Mouse (Mus musculus) neural tube, embryonic 11.5 days (tissue): ENCODE data around the gene Safb. TPM values are rescaled to one million over a fixed set of nuclear protein-coding genes. Genes with fewer than 3 reads are reported as not detected.

ENCODE experiments used
- ATAC-seq: fragments of 200-750 bp; cut with Nextera tagmentation; 2 replicates; pipeline ENCODE4 v1.8.0; 2017; ENCODE audit warnings: moderate number of reproducible peaks, mild to moderate bottlenecking, moderate TSS enrichment, moderate library complexity; ENCODE audit not compliant: insufficient read depth, low FRiP score, low TSS enrichment
- DNase-seq: peaks from one replicate; pipeline ENCODE4 v3.0.0-alpha.2; 2015; ENCODE audit warnings: low spot score
- H3K27ac ChIP-seq: fragments of 300-500 bp; sonication (generic); 2 replicates; pipeline ENCODE4 v1.5.1; 2014; ENCODE audit warnings: low read depth, mild to moderate bottlenecking, low read length
- H3K27me3 ChIP-seq: fragments of 300-500 bp; sonication (generic); 2 replicates; pipeline ENCODE4 v1.6.1; 2014; ENCODE audit warnings: mild to moderate bottlenecking, low read length, mixed read lengths; ENCODE audit not compliant: control insufficient read depth, insufficient read depth
- H3K36me3 ChIP-seq: fragments of 300-500 bp; sonication (generic); 2 replicates; pipeline ENCODE4 v1.6.1; 2014; ENCODE audit warnings: mild to moderate bottlenecking, low read length, moderate library complexity, mixed read lengths; ENCODE audit not compliant: control insufficient read depth, insufficient read depth
- H3K4me1 ChIP-seq: fragments of 300-500 bp; sonication (generic); 2 replicates; pipeline ENCODE4 v1.6.1; 2014; ENCODE audit warnings: low read length, mixed read lengths; ENCODE audit not compliant: control insufficient read depth, insufficient read depth
- H3K4me2 ChIP-seq: fragments of 300-500 bp; sonication (generic); 2 replicates; pipeline ENCODE4 v1.6.1; 2014; ENCODE audit warnings: low read depth, mild to moderate bottlenecking, moderate library complexity
- H3K4me3 ChIP-seq: fragments of 300-500 bp; sonication (generic); 2 replicates; pipeline ENCODE4 v1.5.1; 2014; ENCODE audit warnings: low read depth, low read length
- H3K9ac ChIP-seq: fragments of 300-500 bp; sonication (generic); 2 replicates; pipeline ENCODE4 v1.6.1; 2014; ENCODE audit warnings: mild to moderate bottlenecking, low read length
- H3K9me3 ChIP-seq: fragments of 300-500 bp; sonication (generic); 2 replicates; pipeline ENCODE4 v1.6.1; 2016; ENCODE audit warnings: low read length; ENCODE audit not compliant: control insufficient read depth
- WGBS: fragments of 180-500 bp; shearing (Covaris S2); extraction: QIAGEN DNeasy Blood & Tissue Kit; methylation state at CpG from one replicate; pipeline ENCODE4 v1.1.7; 2014; 5-methylcytosine and 5-hydroxymethylcytosine counted together
- polyA plus RNA-seq: library from polyadenylated mRNA; unstranded; fragments of >200 nt; fragmentation: Nextera tagmentation; extraction: Ambion mirVana; gene quantifications from 2 replicates; pipeline ENCODE4 v1.2.1, GENCODE M21; 2014

The Safb gene
- 114 and 120 TPM in 2 replicates for polyA plus RNA-seq

- Histone ChIP-seq H3K36me3 (peaks cover 27% of the 10 kb centered on the region), H3K4me3 (peak within 1 kb of the TSS; percentile 97), H3K9me3 (no peaks in the 10 kb centered on the region), H3K4me2 (peak within 1 kb of the TSS; percentile 81), H3K27ac (peak within 1 kb of the TSS; percentile 90), H3K9ac (peak within 1 kb of the TSS; percentile 88), H3K27me3 (no peaks in the 10 kb centered on the region), H3K4me1 (peaks cover 30% of the 10 kb centered on the region)
- DNase-seq, result peak; percentile 100
- under 1% methylated on average over 94 of the region's 101 CpGs for WGBS
- ATAC-seq, result peak; percentile 93
Observed at GRCm38 (mm10) chr17:56584257-56585130, at the start of gene Safb, which contains the start of gene Safb2. TSS of gene Safb (plus strand) at chr17:56584825. TSS of gene Safb2 (minus strand) at chr17:56584585.

DNA sequence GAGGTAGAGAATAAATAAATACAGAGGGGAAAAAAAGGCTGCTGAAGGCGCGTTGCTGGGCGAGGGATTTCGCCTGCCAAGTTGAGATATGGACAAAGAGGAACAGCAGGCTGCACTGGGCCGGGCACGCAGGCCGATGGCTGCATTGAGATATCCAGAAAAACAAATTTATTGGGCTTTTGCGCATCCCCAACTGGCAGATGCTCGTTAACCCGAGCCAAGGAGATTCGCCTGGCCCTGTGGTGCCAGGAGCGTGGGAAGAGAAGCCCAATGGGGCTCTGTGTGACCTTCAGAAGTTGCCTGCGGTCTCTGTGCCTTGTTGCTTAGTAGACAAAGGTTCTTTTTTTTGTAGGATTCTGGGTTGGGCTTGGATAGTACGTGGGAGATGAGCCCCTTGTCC lies 48.4 kb upstream of the Safb start:
- ATAC-seq (no peak), DNase-seq (peak; percentile 9)
- no peak overlapping the region for H3K9ac ChIP-seq
- no peak overlapping the region for H3K27ac ChIP-seq
- WGBS, result 75% methylated on average over 14 of the region's 14 CpGs
- H3K4me2 ChIP-seq, result no peak overlapping the region
- H3K9me3 ChIP-seq, result no peaks in the 10 kb centered on the region
- H3K36me3 ChIP-seq, result no peaks in the 10 kb centered on the region
- no peaks in the 10 kb centered on the region for H3K27me3 ChIP-seq
- H3K4me1 ChIP-seq, result no peaks in the 10 kb centered on the region; the same call in 1 of the 2 replicates
- no peak overlapping the region for H3K4me3 ChIP-seq

DNA sequence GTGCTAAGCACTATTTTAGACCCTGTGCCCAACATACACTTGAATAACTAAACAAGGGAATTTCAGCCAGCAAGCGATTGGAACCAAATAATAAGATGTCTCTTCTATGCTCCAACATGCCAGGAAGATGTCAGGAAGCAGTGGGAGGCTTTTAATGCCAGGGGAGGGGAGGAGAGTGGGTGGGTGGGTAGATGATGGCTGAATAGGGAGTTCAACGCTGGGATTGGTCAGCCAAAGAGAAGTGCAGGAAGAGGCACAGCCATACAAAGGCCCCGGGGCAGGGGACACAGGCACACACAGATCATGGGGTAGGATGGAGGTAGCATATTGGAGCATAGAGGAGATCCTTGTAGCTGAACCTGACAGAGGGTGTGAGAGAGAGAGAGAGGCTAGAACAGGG lies 47.8 kb upstream of the Safb start:
- H3K4me1 ChIP-seq, result no peaks in the 10 kb centered on the region; the same call in 1 of the 2 replicates
- WGBS, result 64% methylated on average over 3 of the region's 3 CpGs
- ATAC-seq (no peak), DNase-seq (no peak)
- no peaks in the 10 kb centered on the region for H3K9me3 ChIP-seq
- H3K4me2 ChIP-seq, result no peak overlapping the region
- no peaks in the 10 kb centered on the region for H3K27me3 ChIP-seq
- no peaks in the 10 kb centered on the region for H3K36me3 ChIP-seq
- H3K27ac ChIP-seq, result no peak overlapping the region
- no peak overlapping the region for H3K9ac ChIP-seq
- H3K4me3 ChIP-seq, result no peak overlapping the region

- Histone ChIP-seq H3K4me3 (no peak overlapping the region), H3K4me1 (no peaks in the 10 kb centered on the region; the same call in 1 of the 2 replicates), H3K9ac (no peak overlapping the region), H3K27me3 (no peaks in the 10 kb centered on the region), H3K9me3 (no peaks in the 10 kb centered on the region), H3K4me2 (no peak overlapping the region), H3K27ac (no peak overlapping the region), H3K36me3 (no peaks in the 10 kb centered on the region)
- 18% methylated on average over 8 of the region's 8 CpGs for WGBS
- no peak for DNase-seq
- ATAC-seq, result 0 out of 2 replicates have a peak, but pooled peaks have one; percentile 24
Observed at GRCm38 (mm10) chr17:56537912-56538311, 46.7 kb upstream of the Safb start.

- no peaks in the 10 kb centered on the region; the same call in 1 of the 2 replicates for H3K4me1 ChIP-seq
- no peak for DNase-seq
- ATAC-seq, result no peak; the same call in 1 of the 2 replicates
- no peaks in the 10 kb centered on the region for H3K27me3 ChIP-seq
- 39% methylated on average over 6 of the region's 6 CpGs for WGBS
- H3K4me2 ChIP-seq, result no peak overlapping the region
- H3K27ac ChIP-seq, result no peak overlapping the region
- no peak overlapping the region for H3K4me3 ChIP-seq
- H3K9me3 ChIP-seq, result no peaks in the 10 kb centered on the region
- H3K9ac ChIP-seq, result no peak overlapping the region
- no peaks in the 10 kb centered on the region for H3K36me3 ChIP-seq
Observed at GRCm38 (mm10) chr17:56540562-56540975, 44.1 kb upstream of the Safb start.

DNA sequence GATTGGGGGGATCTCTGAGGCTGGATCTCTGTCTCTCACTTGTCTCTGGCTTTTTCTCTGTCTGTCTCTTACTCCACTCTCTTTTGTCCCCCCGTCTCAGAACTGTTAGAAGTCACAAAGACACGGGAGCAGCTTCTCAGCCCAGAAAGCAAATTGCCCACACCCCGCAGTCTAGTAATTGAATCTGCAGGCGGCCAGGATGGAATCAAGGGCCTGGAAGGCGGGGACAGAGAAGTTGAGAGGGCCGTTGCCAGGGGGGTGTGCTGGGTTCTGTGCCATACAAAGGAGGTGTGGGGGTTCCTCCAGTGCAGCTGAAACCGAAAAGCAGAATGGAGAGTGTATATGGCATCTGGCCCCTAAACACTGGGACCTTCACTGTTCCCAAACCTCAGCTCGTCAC lies 41.9 kb upstream of the Safb start:
- 29% methylated on average over 8 of the region's 8 CpGs for WGBS
- no peaks in the 10 kb centered on the region for H3K36me3 ChIP-seq
- H3K9me3 ChIP-seq, result no peaks in the 10 kb centered on the region
- no peak for ATAC-seq
- no peaks in the 10 kb centered on the region for H3K27me3 ChIP-seq
- no peak overlapping the region for H3K4me3 ChIP-seq
- no peak for DNase-seq
- H3K4me1 ChIP-seq, result no peaks in the 10 kb centered on the region; the same call in 1 of the 2 replicates
- H3K27ac ChIP-seq, result no peak overlapping the region
- no peak overlapping the region for H3K4me2 ChIP-seq
- no peak overlapping the region for H3K9ac ChIP-seq

- WGBS, result 75% methylated on average over 3 of the region's 3 CpGs
- Histone ChIP-seq H3K4me1 (no peaks in the 10 kb centered on the region; the same call in 1 of the 2 replicates), H3K9ac (no peak overlapping the region), H3K27me3 (no peaks in the 10 kb centered on the region), H3K27ac (no peak overlapping the region), H3K4me3 (no peak overlapping the region), H3K4me2 (no peak overlapping the region), H3K9me3 (no peaks in the 10 kb centered on the region), H3K36me3 (no peaks in the 10 kb centered on the region)
- no peak for DNase-seq
- no peak for ATAC-seq
Observed at GRCm38 (mm10) chr17:56543684-56544224, 40.9 kb upstream of the Safb start.

DNA sequence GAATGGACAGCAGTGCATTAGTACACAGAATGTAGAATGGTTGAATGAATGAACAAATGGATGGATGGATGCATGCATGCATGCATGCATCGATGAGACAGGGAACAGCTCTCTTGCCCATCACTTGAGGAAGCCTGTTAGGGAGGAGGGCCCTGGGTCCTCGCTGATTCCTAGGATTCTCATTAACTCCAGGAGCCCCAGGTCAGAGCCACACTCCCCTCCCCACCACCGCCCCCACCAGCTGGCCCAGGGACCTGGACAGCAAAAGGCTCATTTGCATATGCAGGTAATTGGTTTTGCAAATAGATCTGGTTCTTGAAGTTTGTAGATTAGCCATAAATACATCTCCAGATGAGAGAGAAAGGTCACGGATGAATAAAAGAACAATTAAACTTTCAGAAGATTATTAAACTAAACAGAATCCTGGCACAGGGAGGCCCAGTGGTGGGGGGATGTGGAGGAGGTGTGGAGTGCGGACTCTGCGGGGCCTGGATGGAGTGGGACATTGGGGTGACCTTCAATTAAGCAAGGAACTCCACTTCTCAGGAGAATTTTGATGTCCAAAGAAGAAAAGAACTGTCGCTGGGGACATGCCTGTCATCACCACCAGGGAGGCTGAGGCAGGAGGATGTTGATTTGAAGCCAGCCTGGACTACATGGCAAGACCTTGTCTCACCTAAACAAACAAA lies 39.8 kb upstream of the Safb start:
- Histone ChIP-seq H3K4me3 (no peak overlapping the region), H3K4me2 (no peak overlapping the region), H3K36me3 (no peaks in the 10 kb centered on the region), H3K9ac (no peak overlapping the region), H3K27me3 (no peaks in the 10 kb centered on the region), H3K9me3 (no peaks in the 10 kb centered on the region), H3K27ac (no peak overlapping the region), H3K4me1 (no peaks in the 10 kb centered on the region; the same call in 1 of the 2 replicates)
- DNase-seq (no peak), ATAC-seq (no peak)
- WGBS, result 80% methylated on average over 7 of the region's 7 CpGs
